Mouse (Mus musculus): ENCODE measurements around the gene Mfge8.

Mfge8 gene

DNA sequence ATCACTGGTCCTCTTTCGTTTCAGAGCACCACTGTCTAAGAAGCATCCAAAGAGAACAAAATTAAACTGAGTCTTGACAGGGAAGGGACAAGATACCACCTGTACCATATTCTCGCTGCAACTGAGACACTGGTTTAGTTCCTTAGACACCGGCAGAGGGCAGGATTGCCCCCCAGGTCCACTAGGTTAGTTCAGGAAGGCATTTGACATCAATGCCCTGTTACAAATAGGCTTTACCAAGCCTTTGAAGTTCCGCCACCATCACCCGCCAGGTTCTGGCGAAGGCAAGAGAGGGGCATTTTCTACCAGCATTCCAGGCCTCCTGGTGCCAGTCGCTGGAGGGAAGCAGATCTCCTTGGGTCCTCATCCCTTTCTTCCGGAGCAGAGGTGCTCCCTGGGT, 19.0 kb downstream of the Mfge8 start:
- no peak for DNase-seq (ENCODE audit: low read depth)

DNA sequence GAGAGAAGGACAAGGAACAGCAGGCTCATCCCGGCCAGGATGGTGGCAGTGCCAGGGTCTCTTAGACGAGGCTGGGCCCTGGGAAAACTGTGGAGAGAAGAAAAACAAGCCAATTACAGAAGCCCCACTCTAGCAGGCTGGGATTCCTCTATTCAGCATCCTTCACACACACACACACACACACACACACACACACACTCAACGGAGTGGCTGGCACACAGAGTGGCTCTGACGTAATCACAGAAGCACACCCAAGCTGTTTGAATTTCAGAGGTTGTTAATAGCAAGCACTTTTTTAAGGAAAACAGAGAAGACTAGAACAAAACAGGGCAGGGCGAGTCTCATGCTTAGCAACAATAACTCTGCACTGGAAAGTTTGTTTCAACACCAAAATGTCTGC, 25.4 kb downstream of the Mfge8 start:
- peak; percentile 34 for DNase-seq (ENCODE audit: low read depth)

DNA sequence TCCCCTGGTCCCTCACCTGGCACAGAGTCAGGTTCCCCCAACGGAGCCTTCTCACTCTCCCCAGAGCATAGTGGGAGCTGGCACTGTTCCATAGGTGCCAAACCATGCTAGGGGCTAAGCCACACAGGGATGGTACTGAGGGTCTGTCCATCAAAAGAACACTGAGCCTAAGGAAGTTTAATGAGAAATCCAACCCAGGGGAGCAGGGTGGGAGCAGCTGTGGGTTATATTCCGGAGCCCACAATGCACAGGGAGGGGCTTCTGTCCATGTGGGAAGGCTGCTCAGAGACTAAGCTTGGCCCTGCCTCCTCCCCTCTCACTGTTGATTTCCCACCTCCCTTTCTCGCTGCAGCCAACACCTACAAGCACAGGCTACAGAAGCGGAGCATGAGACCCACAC, 35.0 kb downstream of the Mfge8 start:
- no peak for DNase-seq (ENCODE audit: low read depth)

DNA sequence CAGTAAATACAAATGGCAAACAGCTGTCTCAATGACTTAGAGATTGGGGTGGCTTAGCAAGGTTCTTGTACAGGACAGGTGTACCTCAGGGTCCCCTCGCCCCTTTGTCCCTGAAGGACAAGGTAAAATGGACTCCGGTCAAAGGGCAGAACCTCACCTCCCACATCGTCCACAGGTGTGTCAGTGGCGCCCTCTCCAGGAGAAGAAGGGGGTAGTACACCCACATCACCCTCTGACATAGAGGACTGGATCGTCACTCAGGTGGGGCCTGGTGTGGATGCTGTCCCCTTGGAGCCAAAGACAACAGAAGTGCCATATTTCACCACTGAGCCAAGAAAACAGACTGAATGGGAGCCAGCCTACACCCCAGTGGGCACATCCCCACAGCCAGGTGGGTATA, 52.4 kb downstream of the Mfge8 start:
- no peak for DNase-seq (ENCODE audit: low read depth)

DNA sequence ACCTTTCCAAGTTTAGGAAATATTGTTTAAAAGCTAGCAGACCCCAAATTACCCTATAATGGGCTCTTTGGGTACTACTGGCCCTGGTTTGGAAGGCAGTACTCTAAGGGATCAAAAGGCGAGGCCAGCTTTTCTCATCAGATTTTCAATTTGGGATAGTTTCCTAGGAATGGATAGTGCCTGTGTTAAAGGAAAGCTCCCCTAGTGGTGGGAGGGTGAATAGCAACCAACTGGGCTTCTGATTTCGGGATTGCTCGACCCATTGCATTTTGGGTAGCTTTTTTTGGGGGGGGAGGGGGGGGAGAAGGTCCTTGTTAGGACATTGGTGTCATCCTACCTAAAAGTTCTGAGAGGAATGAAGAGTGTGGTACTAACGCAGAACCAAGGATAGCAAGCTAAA, 59.7 kb downstream of the Mfge8 start:
- peak; percentile 9 for DNase-seq (ENCODE audit: low read depth)

Measured in NIH3T3 (cell line).